Mouse (Mus musculus) bone marrow, adult 2 months (tissue): ENCODE data around the gene Srpk1. TPM values are rescaled to one million over a fixed set of nuclear protein-coding genes. Genes with fewer than 3 reads are reported as not detected.
"Not testable (repeated sequence)": the region's sequence is repeated elsewhere in the genome, so short reads cannot be mapped to it uniquely, and the experiment has no call there.

ENCODE experiments used
- H3K27ac ChIP-seq: fragments of 200-500 bp; 2 replicates; pipeline ENCODE4 v1.5.1; 2012; ENCODE audit warnings: low read depth, mild to moderate bottlenecking, control low read depth, inconsistent platforms, low read length; ENCODE audit not compliant: control insufficient read depth, poor library complexity, insufficient read depth
- H3K4me1 ChIP-seq: fragments of 200-500 bp; 2 replicates; pipeline ENCODE4 v1.6.1; 2011; ENCODE audit warnings: low read length; ENCODE audit not compliant: control insufficient read depth, insufficient read depth
- H3K4me3 ChIP-seq: fragments of 200-500 bp; replicated peaks from 2 replicates; pipeline ENCODE3; 2011; ENCODE audit warnings: mild to moderate bottlenecking, low read depth, low read length, control low read depth; ENCODE audit not compliant: control insufficient read depth
- CTCF ChIP-seq: fragments of 200-500 bp; IDR thresholded peaks from 2 replicates; pipeline ENCODE4 v1.5.1; 2011; ENCODE audit warnings: low read length, control low read depth; ENCODE audit not compliant: control insufficient read depth, insufficient read depth
- POLR2A ChIP-seq: fragments of 200-500 bp; IDR thresholded peaks from 2 replicates; pipeline ENCODE4 v1.6.1; 2011; ENCODE audit warnings: low read depth, mild to moderate bottlenecking, control low read depth, low read length, borderline replicate concordance; ENCODE audit not compliant: control insufficient read depth
- WGBS: fragments of 180-500 bp; shearing (Covaris S2); methylation state at CpG from one replicate; pipeline ENCODE4 v1.1.7; 2018; 5-methylcytosine and 5-hydroxymethylcytosine counted together
- polyA plus RNA-seq: library from polyadenylated mRNA; stranded (reverse); fragments of >200 nt; gene quantifications from 2 replicates; pipeline ENCODE4 v1.2.4, GENCODE M21; 2011; ENCODE audit warnings: low replicate concordance; ENCODE audit not compliant: missing spikeins, insufficient read depth, insufficient read length

Srpk1 gene
- polyA plus RNA-seq, 1 experiment: 78.8 TPM

DNA sequence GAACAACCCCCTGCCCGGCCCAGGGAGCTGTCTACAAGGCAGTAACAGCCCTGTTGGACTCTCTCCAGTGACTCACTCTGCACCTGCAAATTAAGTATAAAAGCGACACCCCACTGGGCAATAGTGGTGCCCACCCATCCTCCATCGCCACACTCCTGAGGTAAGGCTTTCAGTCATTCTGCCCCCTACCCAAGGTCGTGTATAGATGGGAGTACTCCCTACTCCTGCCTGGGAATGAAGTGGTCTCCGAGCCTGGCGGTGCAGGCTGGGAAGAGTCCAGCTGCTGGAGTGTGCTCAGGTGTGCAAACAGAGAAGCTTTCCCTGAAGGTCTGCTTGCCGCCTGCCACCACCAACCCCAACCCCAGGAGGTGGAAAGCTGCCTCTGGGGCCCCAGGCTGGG is 60.9 kb downstream of the Srpk1 start:
- no peak overlapping the region for H3K4me3 ChIP-seq
- no peak for TF ChIP-seq POLR2A
- TF ChIP-seq CTCF: no peak
- no peaks in the 10 kb centered on the region for H3K4me1 ChIP-seq
- no peak overlapping the region for H3K27ac ChIP-seq
- 69% methylated on average over 7 of the region's 7 CpGs for whole genome bisulfite sequencing

DNA sequence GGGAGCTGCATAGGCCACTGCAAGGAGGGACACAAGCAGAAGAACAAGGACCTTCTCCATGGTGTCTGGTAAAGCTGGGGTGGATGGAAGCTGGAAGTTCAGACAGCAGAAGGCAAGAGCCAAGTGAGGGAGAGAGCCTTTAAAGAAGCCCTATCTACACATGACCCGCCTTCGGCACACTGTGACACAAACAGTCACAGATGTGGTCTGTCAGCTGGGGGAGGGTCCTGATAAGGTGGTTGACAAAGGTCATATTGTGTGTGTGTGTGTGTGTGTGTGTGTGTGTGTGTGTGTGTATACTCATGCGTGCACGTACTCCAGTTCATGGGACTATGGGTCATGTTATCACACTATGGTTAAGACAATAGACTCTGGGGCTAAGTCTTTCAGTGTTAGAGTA is 61.9 kb downstream of the Srpk1 start, which contains the start of gene Clps:
Gene Clps (minus strand): TSS at position 169 of the 400 bp plus-strand sequence.
- no peaks in the 10 kb centered on the region for H3K4me1 ChIP-seq
- no peak within 1 kb of the TSS for H3K27ac ChIP-seq
- TF ChIP-seq POLR2A (no peak), CTCF (no peak)
- WGBS: 72% methylated on average over 4 of the region's 4 CpGs
- no peak within 1 kb of the TSS for H3K4me3 ChIP-seq

DNA sequence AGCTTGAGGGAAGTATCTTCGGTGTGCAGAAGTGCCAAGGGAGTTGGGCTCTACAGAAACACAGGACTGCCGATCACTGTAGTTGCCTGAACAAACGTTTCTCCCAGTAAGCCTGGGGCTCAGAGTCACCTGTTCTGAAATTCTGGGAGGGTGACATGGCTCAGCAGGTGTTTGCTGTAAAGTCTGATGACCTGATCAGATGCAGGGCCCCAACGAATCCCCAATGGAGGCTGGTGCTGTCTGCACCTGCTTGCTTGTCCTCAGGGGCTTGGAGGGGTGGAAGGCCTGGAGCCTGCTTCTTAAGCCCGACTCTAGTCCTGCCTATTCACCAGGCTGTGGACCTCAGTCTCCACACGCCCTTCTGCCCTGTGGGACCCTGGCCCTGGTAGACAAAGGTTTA is 64.7 kb downstream of the Srpk1 start:
- TF ChIP-seq CTCF: no peak
- no peak for TF ChIP-seq POLR2A
- Histone ChIP-seq H3K4me1 (no peaks in the 10 kb centered on the region), H3K27ac (no peak overlapping the region), H3K4me3 (no peak overlapping the region)
- WGBS: 73% methylated on average over 6 of the region's 6 CpGs

DNA sequence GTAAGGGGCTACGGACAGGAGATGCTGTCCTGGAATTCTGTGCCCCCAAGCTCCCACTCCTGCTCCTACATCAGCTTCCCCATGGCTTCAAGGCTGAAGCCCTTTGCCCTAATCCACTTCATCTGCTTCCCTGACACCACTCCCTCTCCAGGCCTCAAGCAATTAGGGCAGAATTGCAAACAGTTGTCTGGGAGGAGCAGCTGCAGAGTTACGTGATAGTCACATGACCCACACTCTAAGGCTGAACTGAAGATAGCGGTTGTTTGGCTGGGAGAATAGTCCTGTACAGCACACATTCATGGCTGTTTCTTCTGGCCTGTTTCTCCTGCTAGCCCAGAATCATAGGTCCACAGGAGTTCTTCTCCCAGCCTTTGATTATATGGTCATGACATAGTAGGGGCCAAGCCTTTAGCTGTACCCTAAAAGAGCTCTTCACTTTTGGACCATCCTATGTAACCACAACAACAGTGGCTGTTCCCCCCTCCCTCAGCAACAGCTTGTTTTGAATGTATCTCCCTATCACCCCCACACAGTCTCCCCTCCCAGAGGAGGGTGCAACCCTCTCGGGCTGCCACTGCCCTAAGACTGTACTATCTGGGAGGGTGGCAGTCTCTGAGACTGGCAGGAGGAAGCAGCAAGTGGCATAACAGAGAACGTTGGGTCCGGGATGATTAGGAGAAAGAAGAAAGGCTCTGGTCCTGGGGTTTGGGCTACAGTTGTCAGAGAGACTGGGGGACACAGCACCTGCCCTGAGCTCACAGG is 65.7 kb downstream of the Srpk1 start:
- TF ChIP-seq CTCF (no peak), POLR2A (no peak)
- 35% methylated on average over 6 of the region's 6 CpGs for WGBS
- Histone ChIP-seq H3K4me3 (no peak overlapping the region), H3K27ac (no peak overlapping the region), H3K4me1 (no peaks in the 10 kb centered on the region)

GRCm38 (mm10) chr17:28554021-28554420 is 68.5 kb downstream of the Srpk1 start:
- WGBS: 89% methylated on average over 4 of the region's 4 CpGs
- H3K27ac ChIP-seq, H3K4me3 ChIP-seq, H3K4me1 ChIP-seq: not testable (repeated sequence)

GRCm38 (mm10) chr17:28553040-28553793 is 69.3 kb downstream of the Srpk1 start:
- Histone ChIP-seq H3K27ac (no peak overlapping the region), H3K4me3 (no peak overlapping the region), H3K4me1 (no peaks in the 10 kb centered on the region)
- 13% methylated on average over 14 of the region's 14 CpGs for whole genome bisulfite sequencing
- TF ChIP-seq CTCF: peak; percentile 82
- TF ChIP-seq POLR2A: no peak

DNA sequence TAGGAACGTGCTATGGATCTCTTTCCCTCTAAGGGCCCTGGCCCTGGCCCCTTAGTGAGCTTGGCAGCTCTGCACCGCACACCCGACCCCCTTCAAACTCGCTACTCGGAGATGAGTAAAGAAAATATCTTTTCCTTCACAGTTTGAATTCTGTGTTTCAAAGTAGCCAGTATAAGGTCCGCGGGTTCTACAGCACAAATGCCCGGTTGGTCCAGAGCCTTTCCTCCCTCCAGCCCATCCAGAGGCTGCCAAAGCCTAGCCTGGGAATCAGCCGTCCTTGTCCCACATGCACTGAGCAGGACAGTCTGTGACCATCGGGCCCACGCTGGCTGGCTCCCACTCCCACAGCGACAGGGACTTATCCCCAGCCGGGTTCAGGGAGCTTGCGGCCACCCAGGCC is 73.4 kb downstream of the Srpk1 start, which contains the start of gene Clpsl2:
Gene Clpsl2 (plus strand): TSS at position 301 of the 400 bp plus-strand sequence.
- H3K4me1 ChIP-seq: no peaks in the 10 kb centered on the region
- WGBS: 79% methylated on average over 14 of the region's 14 CpGs
- TF ChIP-seq POLR2A: no peak
- H3K27ac ChIP-seq: no peak within 1 kb of the TSS
- no peak within 1 kb of the TSS for H3K4me3 ChIP-seq

DNA sequence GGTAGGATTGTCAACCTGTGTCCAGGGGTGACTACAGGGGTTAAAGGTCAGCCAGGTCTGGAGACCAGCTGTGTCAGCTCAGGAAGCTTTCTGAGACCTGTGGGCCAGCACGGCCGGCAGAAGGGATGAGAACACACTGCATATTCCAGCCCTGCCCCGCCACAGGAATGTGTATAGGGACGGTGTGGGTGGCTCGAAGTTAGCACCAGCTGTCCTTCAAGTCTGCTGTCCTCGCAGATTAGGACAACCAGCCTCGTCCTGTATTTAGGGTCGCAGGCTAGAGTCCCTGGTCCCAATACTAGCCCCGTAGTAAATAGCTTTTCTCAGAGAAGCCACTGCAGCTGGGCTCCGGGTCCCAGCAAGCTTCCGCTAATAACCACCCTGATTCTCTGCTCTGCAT is 74.0 kb downstream of the Srpk1 start:
- Histone ChIP-seq H3K4me1 (no peaks in the 10 kb centered on the region), H3K27ac (no peak overlapping the region), H3K4me3 (no peak overlapping the region)
- WGBS: 69% methylated on average over 11 of the region's 11 CpGs
- no peak for TF ChIP-seq CTCF
- no peak for TF ChIP-seq POLR2A
